Mouse (Mus musculus) kidney, adult 2 months (tissue): ENCODE data around the gene Cemip.

Experiments used
- CTCF ChIP-seq: fragments of 200-500 bp; conservative IDR thresholded peaks from 2 replicates; pipeline ENCODE4 v1.5.1; 2011; ENCODE audit warnings: low read depth, mild to moderate bottlenecking, control low read depth, low read length, moderate library complexity, mixed read lengths; ENCODE audit not compliant: insufficient read depth, insufficient read length
- POLR2A ChIP-seq: fragments of 200-500 bp; IDR thresholded peaks from one replicate; pipeline ENCODE4 v1.6.1; 2011; ENCODE audit warnings: low read depth, low read length, control low read depth

DNA sequence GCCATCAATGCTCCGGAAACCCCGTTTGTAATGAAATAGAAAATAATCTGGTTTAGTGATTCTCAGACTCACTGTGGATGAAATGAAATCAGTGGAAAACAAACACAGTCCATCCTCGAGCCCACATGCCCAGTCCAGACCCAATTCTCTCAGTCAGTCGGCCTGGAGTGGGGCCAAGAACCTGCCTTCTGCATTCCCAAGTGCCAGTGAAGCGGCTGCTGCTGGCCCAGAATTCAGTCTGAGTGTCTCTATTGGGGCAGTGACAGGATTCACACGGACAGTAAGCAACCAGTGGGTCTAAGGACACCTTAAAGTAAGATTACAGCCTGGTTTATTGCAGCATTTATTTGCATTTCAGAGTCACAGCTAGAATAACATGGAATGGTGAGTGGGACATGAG lies 10.2 kb upstream of the Cemip start:
- TF ChIP-seq CTCF = no peak
- no peak for TF ChIP-seq POLR2A
